11 mouse cellular contexts compared by ENCODE assay signal in the genomic region with DNA sequence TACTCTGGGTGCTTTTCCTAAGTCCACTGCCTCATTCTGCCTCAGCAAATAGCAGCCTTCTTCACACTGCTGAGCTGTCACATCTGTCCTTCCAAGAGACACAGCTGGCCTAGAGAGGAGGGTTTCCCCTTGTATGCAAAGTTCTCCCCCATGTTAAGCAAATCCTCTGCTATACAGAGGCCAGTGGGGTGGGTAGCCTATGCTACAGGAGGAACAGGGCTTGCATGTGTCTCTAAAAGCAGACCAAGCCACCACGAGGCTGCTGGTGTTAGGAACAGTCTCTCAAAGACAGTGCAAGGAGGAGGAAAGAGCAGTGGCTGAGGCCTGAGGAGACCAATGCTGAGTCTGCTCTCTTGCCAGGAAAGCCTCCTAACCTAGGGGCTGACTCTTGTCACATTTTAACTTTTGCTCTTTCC. TPM values are rescaled to one million over a fixed set of nuclear protein-coding genes. Genes with fewer than 3 reads are reported as not detected.
DNase-seq lines count a peak whose midpoint lies in the region; ATAC-seq lines count a peak whose summit lies in the region.
"Had no signal": no experiment of that assay in that cellular context is flagged by ENCODE, and none has a peak within 500 bp of the region (broad histone marks: within the 10 kb centered on the region; RNA-seq: fewer than 3 reads in every experiment).

No protein-coding gene starts in this region.

- peaks cover 48% of the 10 kb centered on the region for H3K36me3 ChIP-seq in heart, embryonic 10.5 days
- H3K36me3 ChIP-seq in hindbrain, embryonic 11.5 days (ENCODE audit: control insufficient read depth, insufficient read depth, low read length) = no peaks in the 10 kb centered on the region
- H3K36me3 ChIP-seq: hindbrain, embryonic 15.5 days had no signal

- peak overlapping the region; percentile 76 for H3K27ac ChIP-seq in heart, embryonic 10.5 days
- H3K27ac ChIP-seq in hindbrain, embryonic 11.5 days (ENCODE audit: low read depth, low read length) = no peak overlapping the region
- H3K27ac ChIP-seq: hindbrain, embryonic 15.5 days had no signal

- no peak overlapping the region for H3K4me2 ChIP-seq in hindbrain, embryonic 11.5 days (replicated peaks; ENCODE audit: low read depth, low read length)
- H3K4me2 ChIP-seq: hindbrain, embryonic 15.5 days had no signal

- no peak overlapping the region for H3K4me3 ChIP-seq in heart, embryonic 10.5 days
- H3K4me3 ChIP-seq in hindbrain, embryonic 11.5 days (ENCODE audit: low read depth, low read length) = no peak overlapping the region
- H3K4me3 ChIP-seq: hindbrain, embryonic 15.5 days had no signal

- H3K9me3 ChIP-seq in heart, embryonic 10.5 days = no peaks in the 10 kb centered on the region
- H3K9me3 ChIP-seq in hindbrain, embryonic 11.5 days (ENCODE audit: control insufficient read depth, low read length) = no peaks in the 10 kb centered on the region
- H3K9me3 ChIP-seq: hindbrain, embryonic 15.5 days had no signal

- DNase-seq in heart, embryonic 10.5 days (ENCODE audit: low spot score) = no peak
- no peak for DNase-seq in heart, adult 11 months
- DNase-seq in A20 (ENCODE audit: low read depth, low spot score) = peak; percentile 90
- peak; percentile 32 for DNase-seq in kidney, adult 18-20 months
- DNase-seq in kidney, postnatal 36 days = peak; percentile 46 to 58
- DNase-seq in frontal cortex, postnatal 25 days (ENCODE audit: low spot score in 2 of 2) = no peak
- DNase-seq in lung, postnatal 10 days = no peak
- no peak for DNase-seq in hindbrain, embryonic 11.5 days (ENCODE audit: low spot score)
- DNase-seq: cerebellum, adult 2 months; spleen, adult 18-20 months had no signal

- ATAC-seq in hindbrain, embryonic 11.5 days (ENCODE audit: low FRiP score) = no peak

- no peaks in the 10 kb centered on the region for H3K27me3 ChIP-seq in heart, embryonic 10.5 days (ENCODE audit: insufficient read depth, poor library complexity, severe bottlenecking)
- no peaks in the 10 kb centered on the region for H3K27me3 ChIP-seq in hindbrain, embryonic 11.5 days (ENCODE audit: control insufficient read depth, insufficient read depth, low read length)
- H3K27me3 ChIP-seq: hindbrain, embryonic 15.5 days had no signal

- WGBS in heart, embryonic 10.5 days = 33% methylated on average over 1 of the region's 1 CpGs
- WGBS in hindbrain, embryonic 11.5 days = 25% methylated on average over 1 of the region's 1 CpGs

- peaks cover 96% of the 10 kb centered on the region for H3K4me1 ChIP-seq in heart, embryonic 10.5 days
- peaks cover 8% of the 10 kb centered on the region; the same call in 1 of the 2 replicates for H3K4me1 ChIP-seq in hindbrain, embryonic 11.5 days (replicated peaks; ENCODE audit: control insufficient read depth, insufficient read depth, low read length)

- no peak overlapping the region for H3K9ac ChIP-seq in hindbrain, embryonic 11.5 days (ENCODE audit: low read depth, low read length)
- H3K9ac ChIP-seq: hindbrain, embryonic 15.5 days had no signal

RNA-seq across cellular contexts. Expression of a gene that starts 30.5 kb away (rescaled TPM):
- 59.7 and 60.2 TPM in 2 replicates for polyA plus RNA-seq in heart, embryonic 10.5 days (2016; fragmentation: Nextera tagmentation; extraction: Ambion mirVana)
- 21.9 and 27.7 TPM in 2 replicates for polyA plus RNA-seq in hindbrain, embryonic 11.5 days (2014; fragmentation: Nextera tagmentation; extraction: Ambion mirVana)

RNA-seq across cellular contexts. Expression of a gene that starts 40.4 kb away (rescaled TPM):
- polyA plus RNA-seq in heart, embryonic 10.5 days (2016; fragmentation: Nextera tagmentation; extraction: Ambion mirVana) = 70.6 and 79.7 TPM in 2 replicates
- 83.8 and 91.4 TPM in 2 replicates for polyA plus RNA-seq in hindbrain, embryonic 11.5 days (2014; fragmentation: Nextera tagmentation; extraction: Ambion mirVana)

Comparison
In these comparisons a context has a peak if more than half of its experiments do, and no peak if none do; other contexts are left out.
1. DNase-seq: peak in A20 (single experiment), kidney, adult 18-20 months (single experiment) and kidney, postnatal 36 days (2 of 2); none in heart, embryonic 10.5 days (single experiment), heart, adult 11 months (single experiment), frontal cortex, postnatal 25 days (0 of 2), lung, postnatal 10 days (single experiment) and hindbrain, embryonic 11.5 days (single experiment).